Mouse (Mus musculus) cortical plate, adult 2 months (tissue): ENCODE results near the gene Treml2.

Source experiments
- CTCF ChIP-seq: fragments of 200-500 bp; IDR thresholded peaks from 2 replicates; pipeline ENCODE4 v1.5.1; 2011; ENCODE audit warnings: mild to moderate bottlenecking, control low read depth, low read length; ENCODE audit not compliant: insufficient read depth; ENCODE audit errors: extremely low read depth
- POLR2A ChIP-seq: fragments of 200-500 bp; IDR thresholded peaks from 2 replicates; pipeline ENCODE4 v1.6.1; 2011; ENCODE audit warnings: mild to moderate bottlenecking, low read length, control low read depth; ENCODE audit not compliant: insufficient read depth; ENCODE audit errors: extremely low read depth

DNA sequence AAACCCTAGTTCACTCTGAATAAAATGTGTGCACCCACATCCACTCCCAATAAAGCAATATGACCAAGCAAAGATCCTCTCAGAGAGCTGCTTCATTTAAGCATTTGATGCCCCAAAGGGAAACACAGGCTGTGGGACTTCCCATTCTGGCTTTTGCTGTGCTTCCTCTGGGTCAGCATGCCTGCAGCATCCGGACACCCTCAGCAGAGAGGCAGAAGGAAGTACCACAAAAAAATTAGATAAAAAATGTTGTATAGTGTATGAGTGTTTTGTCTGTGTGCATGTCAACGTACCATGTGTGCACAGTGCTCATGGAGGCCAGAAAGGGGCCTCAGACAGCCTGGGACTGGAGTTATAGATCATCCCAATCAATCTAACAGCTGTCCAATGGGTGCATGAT, 37.4 kb upstream of the Treml2 start:
- TF ChIP-seq CTCF (no peak), POLR2A (no peak)
